Mouse (Mus musculus) midbrain, embryonic 11.5 days (tissue): ENCODE results near the gene Crb2. TPM values are rescaled to one million over a fixed set of nuclear protein-coding genes. Genes with fewer than 3 reads are reported as not detected.
A peak's percentile ranks its signal among the peaks of the same experiment; 100 is the strongest.

ENCODE experiments used
- ATAC-seq: fragments of 200-750 bp; cut with Nextera tagmentation; 2 replicates; pipeline ENCODE4 v1.8.0; 2017; ENCODE audit warnings: moderate TSS enrichment, moderate library complexity; ENCODE audit not compliant: low FRiP score
- DNase-seq: peaks from one replicate; pipeline ENCODE4 v3.0.0; 2015; ENCODE audit warnings: low spot score; ENCODE audit errors: missing footprints
- H3K27ac ChIP-seq: fragments of 300-500 bp; sonication (generic); 2 replicates; pipeline ENCODE4 v1.5.1; 2014; ENCODE audit warnings: low read depth, low read length
- H3K27me3 ChIP-seq: fragments of 300-500 bp; sonication (generic); 2 replicates; pipeline ENCODE4 v1.6.1; 2014; ENCODE audit warnings: mild to moderate bottlenecking, low read length, moderate library complexity, mixed read lengths; ENCODE audit not compliant: control insufficient read depth, insufficient read depth
- H3K36me3 ChIP-seq: fragments of 300-500 bp; sonication (generic); 2 replicates; pipeline ENCODE4 v1.6.1; 2014; ENCODE audit warnings: mild to moderate bottlenecking, low read length, moderate library complexity, mixed read lengths; ENCODE audit not compliant: control insufficient read depth, insufficient read depth
- H3K4me1 ChIP-seq: fragments of 300-500 bp; sonication (generic); 2 replicates; pipeline ENCODE4 v1.6.1; 2014; ENCODE audit warnings: low read length; ENCODE audit not compliant: control insufficient read depth, insufficient read depth
- H3K4me2 ChIP-seq: fragments of 300-500 bp; sonication (generic); 2 replicates; pipeline ENCODE4 v1.6.1; 2014; ENCODE audit warnings: mild to moderate bottlenecking, moderate library complexity
- H3K4me3 ChIP-seq: fragments of 300-500 bp; sonication (generic); 2 replicates; pipeline ENCODE4 v1.5.1; 2014; ENCODE audit warnings: low read depth, low read length
- H3K9ac ChIP-seq: fragments of 300-500 bp; sonication (generic); 2 replicates; pipeline ENCODE4 v1.6.1; 2014; ENCODE audit warnings: low read length
- H3K9me3 ChIP-seq: fragments of 300-500 bp; sonication (generic); 2 replicates; pipeline ENCODE4 v1.6.1; 2016; ENCODE audit warnings: low read length; ENCODE audit not compliant: control insufficient read depth
- WGBS: fragments of 180-500 bp; shearing (Covaris S2); extraction: QIAGEN DNeasy Blood & Tissue Kit; methylation state at CpG from one replicate; pipeline ENCODE4 v1.1.7; 2014; 5-methylcytosine and 5-hydroxymethylcytosine counted together
- polyA plus RNA-seq: library from polyadenylated mRNA; unstranded; fragments of >200 nt; fragmentation: Nextera tagmentation; extraction: Ambion mirVana; gene quantifications from 2 replicates; pipeline ENCODE4 v1.2.1, GENCODE M21; 2014

The Crb2 gene
- polyA plus RNA-seq, 1 experiment from 2014 or later = 14.6 TPM

- 89% methylated on average over 2 of the region's 2 CpGs for WGBS
These were observed 11.5 kb upstream of the Crb2 start for GRCm38 (mm10) chr2:37764514-37764913.

GRCm38 (mm10) chr2:37765082-37765483 lies 11.0 kb upstream of the Crb2 start:
- H3K9ac ChIP-seq = 0 out of 2 replicates have a peak overlapping the region, but pooled peaks have one; percentile 32
- H3K36me3 ChIP-seq = no peaks in the 10 kb centered on the region
- peaks cover 3% of the 10 kb centered on the region; the same call in 1 of the 2 replicates for H3K27me3 ChIP-seq
- no peak overlapping the region for H3K4me2 ChIP-seq
- DNase-seq = no peak
- H3K9me3 ChIP-seq = no peaks in the 10 kb centered on the region
- peaks cover 26% of the 10 kb centered on the region for H3K4me1 ChIP-seq
- 17% methylated on average over 21 of the region's 21 CpGs for WGBS
- H3K4me3 ChIP-seq = no peak overlapping the region
- ATAC-seq = no peak
- H3K27ac ChIP-seq = no peak overlapping the region

More at GRCm38 (mm10) chr2:37764514-37764913, 11.5 kb upstream of the Crb2 start:
- no peaks in the 10 kb centered on the region for H3K9me3 ChIP-seq
- H3K9ac ChIP-seq = no peak overlapping the region
- no peaks in the 10 kb centered on the region for H3K36me3 ChIP-seq
- peaks cover 3% of the 10 kb centered on the region; the same call in 1 of the 2 replicates for H3K27me3 ChIP-seq
- no peak for ATAC-seq
- no peak overlapping the region for H3K4me2 ChIP-seq
- H3K27ac ChIP-seq = no peak overlapping the region
- H3K4me1 ChIP-seq = peaks cover 26% of the 10 kb centered on the region
- DNase-seq = no peak
- no peak overlapping the region for H3K4me3 ChIP-seq

GRCm38 (mm10) chr2:37766027-37766761 lies 9.9 kb upstream of the Crb2 start:
- peak; percentile 23; the same call in 1 of the 2 replicates for ATAC-seq
- Histone ChIP-seq H3K4me2 (no peak overlapping the region), H3K27me3 (peaks cover 3% of the 10 kb centered on the region), H3K4me1 (peaks cover 28% of the 10 kb centered on the region), H3K9me3 (no peaks in the 10 kb centered on the region), H3K36me3 (no peaks in the 10 kb centered on the region), H3K4me3 (no peak overlapping the region), H3K9ac (peak overlapping the region; percentile 9; the same call in 1 of the 2 replicates), H3K27ac (no peak overlapping the region)
- DNase-seq = peak; percentile 82
- WGBS = 29% methylated on average over 10 of the region's 11 CpGs

GRCm38 (mm10) chr2:37767080-37767547 lies 8.9 kb upstream of the Crb2 start:
- Histone ChIP-seq H3K9me3 (no peaks in the 10 kb centered on the region), H3K4me2 (peak overlapping the region; percentile 8; the same call in 1 of the 2 replicates), H3K27ac (no peak overlapping the region), H3K9ac (no peak overlapping the region), H3K27me3 (peaks cover 3% of the 10 kb centered on the region; the same call in 1 of the 2 replicates), H3K36me3 (no peaks in the 10 kb centered on the region), H3K4me1 (peaks cover 28% of the 10 kb centered on the region), H3K4me3 (no peak overlapping the region)
- ATAC-seq (peak; percentile 25), DNase-seq (peak; percentile 91)
- WGBS = under 1% methylated on average over 9 of the region's 9 CpGs

GRCm38 (mm10) chr2:37767739-37768138 lies 8.3 kb upstream of the Crb2 start:
- DNase-seq (peak; percentile 83), ATAC-seq (no peak)
- Histone ChIP-seq H3K9ac (no peak overlapping the region), H3K27me3 (peaks cover 3% of the 10 kb centered on the region; the same call in 1 of the 2 replicates), H3K27ac (no peak overlapping the region), H3K36me3 (no peaks in the 10 kb centered on the region), H3K9me3 (no peaks in the 10 kb centered on the region), H3K4me3 (no peak overlapping the region), H3K4me2 (no peak overlapping the region), H3K4me1 (peaks cover 28% of the 10 kb centered on the region)
- 37% methylated on average over 3 of the region's 3 CpGs for WGBS

- H3K27me3 ChIP-seq = peaks cover 3% of the 10 kb centered on the region; the same call in 1 of the 2 replicates
- H3K4me2 ChIP-seq = no peak overlapping the region
- no peak overlapping the region for H3K27ac ChIP-seq
- no peaks in the 10 kb centered on the region for H3K36me3 ChIP-seq
- peaks cover 26% of the 10 kb centered on the region for H3K4me1 ChIP-seq
- ATAC-seq (no peak), DNase-seq (no peak)
- H3K9me3 ChIP-seq = no peaks in the 10 kb centered on the region
- no peak overlapping the region for H3K4me3 ChIP-seq
- H3K9ac ChIP-seq = no peak overlapping the region
- 33% methylated on average over 2 of the region's 2 CpGs for WGBS
These were observed 7.1 kb upstream of the Crb2 start for GRCm38 (mm10) chr2:37768903-37769302.

- H3K27ac ChIP-seq = no peak overlapping the region
- ATAC-seq (no peak), DNase-seq (peak; percentile 84)
- H3K36me3 ChIP-seq = no peaks in the 10 kb centered on the region
- no peaks in the 10 kb centered on the region for H3K9me3 ChIP-seq
- H3K27me3 ChIP-seq = peaks cover 3% of the 10 kb centered on the region; the same call in 1 of the 2 replicates
- WGBS = 89% methylated on average over 8 of the region's 8 CpGs
- H3K4me3 ChIP-seq = no peak overlapping the region
- H3K4me1 ChIP-seq = peaks cover 26% of the 10 kb centered on the region
- H3K9ac ChIP-seq = no peak overlapping the region
- no peak overlapping the region for H3K4me2 ChIP-seq
These were observed 6.3 kb upstream of the Crb2 start for GRCm38 (mm10) chr2:37769793-37770192.

- Histone ChIP-seq H3K36me3 (no peaks in the 10 kb centered on the region), H3K4me1 (peaks cover 30% of the 10 kb centered on the region), H3K4me2 (peak overlapping the region; percentile 36; the same call in 1 of the 2 replicates), H3K9me3 (no peaks in the 10 kb centered on the region), H3K4me3 (peak overlapping the region; percentile 13), H3K27me3 (peaks cover 3% of the 10 kb centered on the region; the same call in 1 of the 2 replicates), H3K27ac (no peak overlapping the region), H3K9ac (peak overlapping the region; percentile 41)
- DNase-seq = peak; percentile 100
- peak; percentile 41; the same call in 1 of the 2 replicates for ATAC-seq
- WGBS = under 1% methylated on average over 18 of the region's 18 CpGs
These were observed 4.3 kb upstream of the Crb2 start for GRCm38 (mm10) chr2:37771618-37772285.

- peaks cover 46% of the 10 kb centered on the region for H3K4me1 ChIP-seq
- no peaks in the 10 kb centered on the region for H3K36me3 ChIP-seq
- H3K9me3 ChIP-seq = no peaks in the 10 kb centered on the region
- no peak overlapping the region for H3K9ac ChIP-seq
- no peaks in the 10 kb centered on the region; the same call in 1 of the 2 replicates for H3K27me3 ChIP-seq
- no peak overlapping the region for H3K27ac ChIP-seq
- DNase-seq (peak; percentile 97), ATAC-seq (no peak)
- no peak overlapping the region for H3K4me3 ChIP-seq
- WGBS = 5% methylated on average over 5 of the region's 5 CpGs
- H3K4me2 ChIP-seq = no peak overlapping the region
These were observed 1.5 kb upstream of the Crb2 start for GRCm38 (mm10) chr2:37774571-37774970.
